Mouse (Mus musculus) midbrain, embryonic 16.5 days (tissue): Measurements from ENCODE around the gene Slc26a11. TPM values are rescaled to one million over a fixed set of nuclear protein-coding genes. Genes with fewer than 3 reads are reported as not detected.
A peak's percentile ranks its signal among the peaks of the same experiment; 100 is the strongest.

Experiments
- microRNA counts: library from miRNA; unstranded; fragments of <30 nt; microRNA quantifications from one replicate; lab custom pipeline; 2016
- microRNA-seq: library from miRNA; unstranded; fragments of <30 nt; microRNA quantifications from one replicate; pipeline ENCODE4, GENCODE M21; 2017
- polyA plus RNA-seq: library from polyadenylated mRNA; unstranded; fragments of >200 nt; fragmentation: Nextera tagmentation; extraction: Ambion mirVana; gene quantifications from 2 replicates; pipeline ENCODE4 v1.2.1, GENCODE M21; 2015

Gene Slc26a11
- polyA plus RNA-seq, 1 experiment from 2014 or later: 7.9 TPM

MicroRNAs encoded within 50 kb of the gene (microRNA counts, 519-probe panel; counts per million panel counts)
- 386 counts per million, percentile 18 among the panel's probes with 10 or more counts for microRNA mmu-miR-1932 (lab: Ali Mortazavi, UCI)

Small RNA genes within 50 kb of the gene (microRNA-seq; reads per million reads assigned to microRNA genes)
- gene Mir1932: not detected

Other genes with a start within 250 kb of the Slc26a11 start
- 47.7 and 56.7 TPM in 2 replicates for gene Tbc1d16, start 127.1 kb upstream of the Slc26a11 start, polyA plus RNA-seq
- 18.0 and 20.1 TPM in 2 replicates for gene Ccdc40, start 127.0 kb upstream of the Slc26a11 start, polyA plus RNA-seq
- gene Gaa, start 87.7 kb upstream of the Slc26a11 start, polyA plus RNA-seq: 102 and 120 TPM in 2 replicates
- gene Eif4a3, start 55.5 kb upstream of the Slc26a11 start, polyA plus RNA-seq: 228 and 237 TPM in 2 replicates
- gene Card14, start 47.8 kb upstream of the Slc26a11 start, polyA plus RNA-seq: 0.29 and 0.38 TPM in 2 replicates
- 4.1 and 4.7 TPM in 2 replicates for gene Sgsh, start within 50 bp of the Slc26a11 start, polyA plus RNA-seq
- 0.57 and 0.90 TPM in 2 replicates for gene Rnf213, start 37.5 kb downstream of the Slc26a11 start, polyA plus RNA-seq
- 17.3 and 19.8 TPM in 2 replicates for gene Endov, start 135.8 kb downstream of the Slc26a11 start, polyA plus RNA-seq
- gene Nptx1, start 192.2 kb downstream of the Slc26a11 start, polyA plus RNA-seq: 12.4 and 12.6 TPM in 2 replicates
- gene Rptor, start 247.3 kb downstream of the Slc26a11 start, polyA plus RNA-seq: 9.9 and 10.4 TPM in 2 replicates